Mouse (Mus musculus) brain, embryonic 14.5 days (tissue): ENCODE data around the gene Mrpl10.

ENCODE experiments used
- CTCF ChIP-seq: fragments of 200-500 bp; IDR thresholded peaks from 2 replicates; pipeline ENCODE4 v1.5.1; 2012; ENCODE audit warnings: inconsistent platforms, mild to moderate bottlenecking, moderate library complexity, borderline replicate concordance; ENCODE audit not compliant: insufficient read depth, insufficient read length; ENCODE audit errors: extremely low read depth
- POLR2A ChIP-seq: fragments of 200-500 bp; IDR thresholded peaks from 2 replicates; pipeline ENCODE4 v1.6.1; 2012; ENCODE audit warnings: mild to moderate bottlenecking, inconsistent platforms, borderline replicate concordance; ENCODE audit not compliant: poor library complexity, insufficient read depth, insufficient read length, severe bottlenecking; ENCODE audit errors: extremely low read depth

GRCm38 (mm10) chr11:97048090-97048650, 6.8 kb downstream of the Mrpl10 start:
- TF ChIP-seq CTCF (no peak), POLR2A (no peak)
